Mouse (Mus musculus): ENCODE measurements around the gene Fignl1. TPM values are rescaled to one million over a fixed set of nuclear protein-coding genes. Genes with fewer than 3 reads are reported as not detected.

The Fignl1 gene
- total RNA-seq, 1 experiment from 2014 or later: 9.2 TPM

DNA sequence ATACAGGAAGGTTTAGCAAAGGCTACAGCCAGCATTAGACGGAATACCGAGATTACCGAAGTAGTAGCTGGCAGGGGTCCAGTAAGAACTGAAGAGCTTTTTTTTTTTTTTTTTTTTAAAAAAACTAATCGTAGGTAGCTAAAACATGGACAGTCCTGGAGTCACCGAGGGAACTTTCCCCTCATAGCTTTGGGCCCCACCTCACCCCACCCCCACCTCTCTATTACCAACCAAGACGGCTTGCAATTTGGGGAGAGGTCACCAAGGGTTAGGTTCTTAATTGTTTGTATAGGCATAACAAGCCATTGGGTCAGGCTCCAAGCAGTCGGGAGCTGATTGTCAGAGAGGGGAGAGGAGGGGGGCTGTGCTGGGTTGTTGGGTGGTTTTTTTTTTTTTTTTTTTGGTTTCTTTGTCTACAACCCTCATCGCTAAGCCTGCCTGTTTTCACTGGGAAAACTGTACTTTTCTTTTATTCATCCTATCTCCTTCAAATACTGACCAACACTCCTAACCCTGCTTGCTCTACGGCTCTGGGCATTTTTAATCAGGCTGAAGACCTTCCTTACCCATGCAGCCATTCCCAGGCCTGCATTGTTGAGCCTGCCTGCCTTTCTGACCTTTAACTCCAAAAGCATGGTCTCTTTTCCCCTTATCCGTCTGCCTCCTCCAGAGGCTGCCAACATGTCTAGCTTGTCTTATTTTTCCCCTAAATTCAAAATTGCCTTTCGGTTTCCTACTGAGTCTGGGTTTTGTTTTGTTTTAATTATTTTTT is 828 bp upstream of the Fignl1 start:
- no peak for DNase-seq

- no peak for DNase-seq
Measured at GRCm38 (mm10) chr11:11808035-11808819, 535 bp downstream of the Fignl1 start.

- DNase-seq: peak; percentile 59
Measured at GRCm38 (mm10) chr11:11805951-11806350, 2.8 kb downstream of the Fignl1 start.

GRCm38 (mm10) chr11:11804421-11804820 is 4.3 kb downstream of the Fignl1 start:
- no peak for DNase-seq

- no peak for DNase-seq
Measured at GRCm38 (mm10) chr11:11801067-11801466, 7.7 kb downstream of the Fignl1 start.

GRCm38 (mm10) chr11:11800304-11800703 is 8.5 kb downstream of the Fignl1 start:
- no peak for DNase-seq

- no peak for DNase-seq
Measured at GRCm38 (mm10) chr11:11798690-11799089, 10.1 kb downstream of the Fignl1 start.

DNA sequence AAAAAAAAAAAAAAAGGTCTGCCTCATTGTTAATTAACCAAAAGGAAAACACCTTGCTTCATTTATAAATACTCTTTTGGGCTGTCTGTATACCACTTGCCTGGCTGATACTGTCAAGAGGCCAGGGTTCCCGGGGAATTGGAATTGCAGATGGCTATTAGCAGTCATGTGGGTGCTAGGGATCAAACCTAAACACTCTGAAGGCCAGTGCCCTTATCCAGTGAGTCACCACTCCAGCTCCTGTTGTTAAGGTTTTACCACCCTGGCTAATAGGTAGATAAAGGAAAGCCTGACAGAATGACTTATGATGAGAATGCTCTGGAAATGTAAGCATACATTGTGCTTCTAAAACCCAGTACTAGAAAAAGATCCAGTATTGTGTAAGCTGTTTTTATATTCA is 14.1 kb downstream of the Fignl1 start:
- DNase-seq: no peak

DNA sequence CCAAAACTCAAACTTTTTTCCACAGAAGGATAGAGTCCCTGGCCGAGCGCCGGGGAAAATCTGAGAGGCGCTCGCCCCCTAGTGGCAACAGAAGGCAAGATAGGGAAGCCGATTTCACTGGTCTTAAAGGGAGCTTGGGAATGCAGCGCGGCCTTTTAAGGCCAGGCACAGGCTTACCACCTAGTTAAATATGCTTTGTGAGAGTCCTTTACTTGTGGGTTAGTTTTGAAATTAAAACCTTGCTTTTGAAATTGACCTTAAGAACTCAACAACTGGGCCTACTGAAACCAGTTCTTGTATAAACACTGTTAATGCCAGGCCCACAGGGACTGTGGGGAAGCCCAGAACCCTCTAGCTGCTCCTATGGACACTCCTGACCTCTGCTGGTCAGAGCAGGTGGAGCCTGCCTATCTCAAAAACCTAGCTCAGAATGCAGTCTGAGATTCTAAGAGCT is 20.2 kb downstream of the Fignl1 start:
- DNase-seq: peak; percentile 88

GRCm38 (mm10) chr11:11785457-11785856 is 23.3 kb downstream of the Fignl1 start:
- no peak for DNase-seq

GRCm38 (mm10) chr11:11781728-11782127 is 27.0 kb downstream of the Fignl1 start:
- no peak for DNase-seq

GRCm38 (mm10) chr11:11778345-11778744 is 30.4 kb downstream of the Fignl1 start:
- DNase-seq: no peak

DNA sequence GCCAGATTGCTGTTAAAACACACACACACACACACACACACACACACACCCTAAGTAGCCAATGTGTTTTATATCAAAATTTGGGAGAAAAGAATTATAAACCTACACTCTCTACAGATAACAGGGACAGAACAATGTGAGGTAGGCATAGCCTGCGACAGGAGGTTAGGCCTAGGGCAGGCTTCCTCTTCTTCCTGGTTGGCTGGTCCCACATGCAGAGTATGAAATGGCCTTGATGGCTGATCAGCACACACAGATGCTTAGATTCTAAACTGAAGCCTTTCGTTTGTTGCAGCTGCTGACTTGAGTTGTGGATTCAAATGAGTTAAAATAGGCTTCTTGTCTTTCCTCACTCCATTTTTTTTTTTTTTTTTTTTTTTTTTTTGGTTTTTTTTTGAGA is 31.0 kb downstream of the Fignl1 start:
- no peak for DNase-seq

DNA sequence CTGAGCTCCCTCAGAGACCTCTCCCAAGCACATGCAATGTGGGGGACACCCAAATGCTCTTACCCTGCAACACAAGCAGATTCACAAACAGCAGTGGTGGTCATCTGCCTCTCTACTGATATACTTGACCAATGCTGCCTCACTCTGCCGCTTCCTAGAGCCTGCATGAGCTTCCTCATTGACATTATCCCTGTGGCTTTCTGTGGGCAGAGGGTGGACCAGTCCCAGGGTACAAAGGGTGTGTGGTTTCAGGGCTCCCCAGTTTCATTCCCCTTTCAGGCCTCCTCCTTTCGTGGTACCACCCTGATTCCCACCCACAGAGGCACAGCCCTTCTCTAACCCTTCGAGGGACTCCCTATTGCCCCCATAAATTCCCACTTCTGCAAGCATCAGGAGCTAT is 31.5 kb downstream of the Fignl1 start:
- no peak for DNase-seq

- no peak for DNase-seq
Measured at GRCm38 (mm10) chr11:11776822-11777174, 32.0 kb downstream of the Fignl1 start.

GRCm38 (mm10) chr11:11776071-11776821 is 32.5 kb downstream of the Fignl1 start:
- DNase-seq: peak; percentile 26

DNA sequence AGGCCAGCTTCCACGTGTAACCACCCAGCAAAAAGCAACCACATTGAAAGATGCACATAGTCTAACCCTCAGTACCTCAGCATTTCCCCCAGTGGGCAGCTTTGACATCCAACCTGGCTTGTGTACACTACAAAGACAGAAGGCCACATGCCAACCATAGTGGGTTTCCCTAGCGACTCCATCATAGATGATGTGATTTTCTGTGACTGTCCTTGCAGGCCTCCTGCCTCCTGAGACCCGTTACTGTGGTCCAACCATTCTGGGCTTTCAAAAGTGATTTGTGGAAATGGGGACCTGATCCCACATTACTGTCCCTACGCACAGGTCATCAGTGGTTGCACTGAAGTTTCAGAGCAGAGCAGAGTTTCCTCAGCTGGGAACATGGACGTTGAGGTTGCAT is 33.9 kb downstream of the Fignl1 start:
- DNase-seq: no peak

GRCm38 (mm10) chr11:11774384-11774783 is 34.4 kb downstream of the Fignl1 start:
- no peak for DNase-seq

DNA sequence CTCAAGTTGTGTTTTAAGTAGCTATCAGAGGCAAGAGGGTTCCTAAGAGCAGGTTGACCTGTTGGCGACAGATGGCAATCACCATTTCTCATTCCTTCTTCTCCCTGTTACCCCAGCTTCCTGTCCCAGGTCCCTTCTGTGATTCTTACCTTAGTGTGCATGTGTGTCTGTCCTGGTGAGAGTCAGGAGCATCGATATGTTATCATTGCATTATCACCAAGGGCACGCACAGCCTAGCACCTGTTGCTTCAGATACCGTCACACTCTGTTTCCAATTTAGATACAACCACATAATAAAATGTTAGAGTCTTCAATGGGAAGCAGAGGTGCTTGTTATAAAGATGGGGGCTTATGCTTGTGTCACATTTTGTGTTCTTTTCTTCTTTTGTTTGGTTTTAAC is 36.6 kb downstream of the Fignl1 start:
- DNase-seq: no peak

- no peak for DNase-seq
Measured at GRCm38 (mm10) chr11:11770691-11771090, 38.1 kb downstream of the Fignl1 start.

DNA sequence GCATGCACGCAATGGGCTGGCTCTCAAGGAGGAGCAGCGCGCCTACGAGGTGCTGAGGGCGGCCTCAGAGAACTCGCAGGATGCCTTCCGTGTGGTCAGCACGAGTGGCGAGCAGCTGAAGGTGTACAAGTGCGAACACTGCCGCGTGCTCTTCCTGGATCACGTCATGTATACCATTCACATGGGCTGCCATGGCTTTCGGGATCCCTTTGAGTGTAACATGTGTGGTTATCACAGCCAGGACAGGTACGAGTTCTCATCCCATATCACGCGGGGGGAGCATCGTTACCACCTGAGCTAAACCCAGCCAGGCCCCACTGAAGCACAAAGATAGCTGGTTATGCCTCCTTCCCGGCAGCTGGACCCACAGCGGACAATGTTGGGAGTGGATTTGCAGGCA is 39.5 kb downstream of the Fignl1 start:
- DNase-seq: no peak

DNA sequence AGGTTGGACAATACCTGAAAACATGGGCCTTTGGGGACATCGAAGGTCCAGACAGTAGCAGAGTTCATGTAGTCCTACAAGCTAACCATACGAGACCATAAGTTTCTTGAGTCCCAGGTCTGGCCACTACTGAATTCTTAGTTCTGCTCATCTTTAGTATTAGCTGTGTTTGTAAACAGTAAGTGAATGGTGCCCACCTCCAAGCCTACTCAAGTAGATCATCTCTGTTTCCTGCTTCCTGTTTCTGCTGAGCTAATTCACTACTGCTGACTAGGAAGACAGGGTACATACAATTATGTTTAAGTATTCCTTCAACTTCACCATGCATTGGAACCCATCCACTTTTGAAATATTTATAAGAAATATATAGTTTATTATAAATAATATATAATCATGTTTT is 40.7 kb downstream of the Fignl1 start:
- DNase-seq: no peak

DNA sequence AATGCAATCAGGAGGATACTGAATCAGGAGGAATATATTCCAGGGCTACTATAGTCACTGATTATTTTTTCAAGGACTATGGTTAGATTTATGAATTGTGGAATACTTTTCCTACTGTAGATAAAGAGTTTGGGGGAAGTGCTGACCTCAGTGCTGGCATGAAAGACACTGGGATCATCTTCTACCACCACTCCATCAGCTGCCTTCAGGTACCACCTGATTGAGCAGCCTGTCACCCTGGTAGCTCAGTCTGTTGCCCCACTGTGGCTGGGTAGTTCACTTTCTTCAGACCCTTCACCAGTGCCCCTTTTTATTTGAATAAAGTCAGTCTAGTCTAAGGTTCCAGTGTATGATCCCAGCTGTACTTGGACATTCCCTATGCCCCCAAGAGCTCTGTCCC is 42.0 kb downstream of the Fignl1 start:
- DNase-seq: no peak
